Mouse (Mus musculus): ENCODE measurements around the gene Plekha5. TPM values are rescaled to one million over a fixed set of nuclear protein-coding genes. Genes with fewer than 3 reads are reported as not detected.
"Not testable (repeated sequence)": the region's sequence is repeated elsewhere in the genome, so short reads cannot be mapped to it uniquely, and the experiment has no call there.

Gene Plekha5
- polyA plus RNA-seq, 1 experiment from 2014 or later, result 45.4 TPM

DNA sequence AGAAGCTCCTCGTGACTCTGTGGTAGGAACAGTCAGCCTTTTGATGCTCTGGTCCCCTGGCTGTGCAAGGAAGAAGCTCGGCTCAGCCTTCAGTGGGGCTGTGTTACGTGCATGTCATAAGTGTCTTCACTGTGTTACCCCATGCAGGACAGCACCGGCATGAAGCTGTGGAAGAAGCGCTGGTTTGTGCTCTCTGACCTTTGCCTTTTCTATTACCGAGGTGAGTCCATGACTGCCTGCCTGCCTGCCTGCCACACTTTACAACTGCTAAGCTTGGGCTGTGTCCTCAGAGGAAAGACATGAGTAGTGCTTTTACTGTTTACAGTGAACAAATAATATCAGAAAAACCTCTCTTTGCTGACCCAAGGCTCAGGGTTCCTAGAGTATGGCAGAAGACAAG is 104.6 kb downstream of the Plekha5 start:
- Histone ChIP-seq H3K27me3 (ENCODE audit: insufficient read depth, low read length) (no peaks in the 10 kb centered on the region), H3K9me3 (ENCODE audit: low read length) (no peaks in the 10 kb centered on the region), H3K4me3 (ENCODE audit: low read length) (no peak overlapping the region), H3K36me3 (ENCODE audit: insufficient read depth, low read length) (peaks cover 27% of the 10 kb centered on the region), H3K4me1 (ENCODE audit: insufficient read depth, low read length) (no peaks in the 10 kb centered on the region), H3K9ac (replicated peaks; ENCODE audit: low read length) (no peak overlapping the region), H3K4me2 (replicated peaks; ENCODE audit: low read depth, low read length) (no peak overlapping the region), H3K27ac (ENCODE audit: low read length) (no peak overlapping the region)
- 86% methylated on average over 6 of the region's 6 CpGs for WGBS
- no peak for ATAC-seq (ENCODE audit: low FRiP score, low TSS enrichment)

DNA sequence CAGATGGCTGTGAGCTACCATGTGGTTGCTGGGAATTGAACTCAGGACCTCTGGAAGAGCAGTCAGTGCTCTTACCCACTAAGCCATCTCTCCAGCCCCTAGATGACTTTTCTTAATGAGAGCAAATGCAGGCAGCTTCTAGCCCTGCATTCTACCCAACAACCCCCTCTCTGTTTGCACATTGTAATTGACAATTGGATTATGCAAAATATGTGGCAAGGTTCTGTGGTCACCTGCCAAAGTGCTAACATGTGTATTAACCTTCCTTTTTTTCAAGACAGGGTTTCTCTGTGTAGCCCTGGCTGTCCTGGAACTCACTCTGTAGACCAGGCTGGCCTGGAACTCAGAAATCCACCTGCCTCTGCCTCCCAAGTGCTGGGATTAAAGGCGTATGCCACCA is 109.0 kb downstream of the Plekha5 start:
- not testable (repeated sequence) for H3K4me2 ChIP-seq (replicated peaks; ENCODE audit: low read depth, low read length); H3K4me1 ChIP-seq (ENCODE audit: insufficient read depth, low read length); H3K27me3 ChIP-seq (ENCODE audit: insufficient read depth, low read length); H3K9ac ChIP-seq (replicated peaks; ENCODE audit: low read length); ATAC-seq (ENCODE audit: low FRiP score, low TSS enrichment); H3K4me3 ChIP-seq (ENCODE audit: low read length); H3K9me3 ChIP-seq (ENCODE audit: low read length); H3K27ac ChIP-seq (ENCODE audit: low read length)
- 100% methylated on average over 1 of the region's 1 CpGs for WGBS
- H3K36me3 ChIP-seq (ENCODE audit: insufficient read depth, low read length), result peaks cover 42% of the 10 kb centered on the region

DNA sequence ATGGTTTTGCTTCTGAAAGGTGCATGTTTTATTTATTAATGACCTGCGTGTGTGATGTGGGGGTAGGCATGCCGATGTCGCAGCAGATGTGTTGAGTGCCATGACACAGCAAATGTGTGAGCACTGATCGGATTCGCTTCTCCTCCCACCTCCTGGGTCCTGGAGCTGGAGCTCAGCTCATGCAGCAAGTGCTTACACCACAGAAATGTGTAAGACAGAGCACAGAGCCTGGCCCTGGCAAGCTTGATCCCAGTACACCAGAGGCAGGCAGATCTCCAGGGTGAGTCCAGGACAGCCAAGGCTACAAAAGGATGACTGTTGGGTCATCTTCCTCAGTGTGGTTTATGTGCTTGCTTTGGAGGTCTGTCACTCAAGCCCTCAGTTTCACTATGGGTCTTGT is 109.8 kb downstream of the Plekha5 start:
- Histone ChIP-seq H3K4me3 (ENCODE audit: low read length) (no peak overlapping the region), H3K27ac (ENCODE audit: low read length) (no peak overlapping the region), H3K36me3 (ENCODE audit: insufficient read depth, low read length) (peaks cover 42% of the 10 kb centered on the region), H3K9ac (replicated peaks; ENCODE audit: low read length) (no peak overlapping the region), H3K4me2 (replicated peaks; ENCODE audit: low read depth, low read length) (no peak overlapping the region), H3K27me3 (ENCODE audit: insufficient read depth, low read length) (no peaks in the 10 kb centered on the region), H3K4me1 (ENCODE audit: insufficient read depth, low read length) (no peaks in the 10 kb centered on the region), H3K9me3 (ENCODE audit: low read length) (no peaks in the 10 kb centered on the region)
- 90% methylated on average over 5 of the region's 5 CpGs for WGBS
- ATAC-seq (ENCODE audit: low FRiP score, low TSS enrichment), result no peak

DNA sequence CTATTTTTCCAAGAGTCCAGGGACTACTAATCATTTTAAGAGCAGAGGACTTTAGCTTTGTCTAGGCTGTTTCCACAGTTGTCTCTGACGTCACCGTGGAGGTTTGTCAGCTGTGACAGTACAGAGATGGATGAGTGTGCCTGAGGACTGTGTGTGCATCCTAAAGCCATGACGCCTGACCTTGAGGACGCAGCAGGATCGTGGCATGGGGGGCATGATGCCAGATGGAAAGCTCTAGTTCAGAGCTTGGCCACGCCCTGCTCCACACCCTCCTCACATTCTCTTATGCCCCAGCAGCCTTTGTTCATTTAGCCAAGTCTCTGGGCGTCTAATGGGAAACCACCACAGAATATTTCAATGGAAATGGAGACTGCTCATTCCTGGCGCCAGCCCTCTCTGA is 111.7 kb downstream of the Plekha5 start:
- Histone ChIP-seq H3K9ac (replicated peaks; ENCODE audit: low read length) (no peak overlapping the region), H3K27me3 (ENCODE audit: insufficient read depth, low read length) (no peaks in the 10 kb centered on the region), H3K9me3 (ENCODE audit: low read length) (no peaks in the 10 kb centered on the region), H3K4me1 (ENCODE audit: insufficient read depth, low read length) (no peaks in the 10 kb centered on the region), H3K36me3 (ENCODE audit: insufficient read depth, low read length) (peaks cover 39% of the 10 kb centered on the region), H3K4me2 (replicated peaks; ENCODE audit: low read depth, low read length) (no peak overlapping the region), H3K27ac (ENCODE audit: low read length) (no peak overlapping the region), H3K4me3 (ENCODE audit: low read length) (no peak overlapping the region)
- ATAC-seq (ENCODE audit: low FRiP score, low TSS enrichment), result no peak
- WGBS, result 77% methylated on average over 8 of the region's 8 CpGs

DNA sequence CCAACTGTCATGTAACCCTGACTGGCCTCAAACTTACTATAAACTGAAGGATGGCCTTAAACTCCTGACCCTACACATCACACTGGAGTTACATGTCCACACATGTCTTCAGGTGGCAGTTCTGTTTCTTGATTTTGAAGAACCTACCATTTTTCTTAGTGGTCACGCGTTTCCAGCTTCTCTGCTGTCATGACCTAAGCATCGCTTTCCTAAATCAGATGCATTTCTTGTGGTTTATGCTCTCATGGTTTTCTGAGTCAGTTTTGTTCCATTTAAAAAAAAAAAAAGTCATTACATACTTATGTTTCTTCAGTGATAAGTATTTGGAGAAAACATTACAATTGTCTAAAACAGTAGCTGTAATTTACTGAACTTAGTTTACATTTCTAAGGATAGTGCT is 118.1 kb downstream of the Plekha5 start:
- H3K4me1 ChIP-seq (ENCODE audit: insufficient read depth, low read length), result peaks cover 3% of the 10 kb centered on the region; the same call in 1 of the 2 replicates
- ATAC-seq (ENCODE audit: low FRiP score, low TSS enrichment), result no peak
- H3K27ac ChIP-seq (ENCODE audit: low read length), result no peak overlapping the region
- H3K36me3 ChIP-seq (ENCODE audit: insufficient read depth, low read length), result peaks cover 27% of the 10 kb centered on the region
- H3K9me3 ChIP-seq (ENCODE audit: low read length), result no peaks in the 10 kb centered on the region
- no peak overlapping the region for H3K4me3 ChIP-seq (ENCODE audit: low read length)
- 92% methylated on average over 3 of the region's 3 CpGs for WGBS
- no peaks in the 10 kb centered on the region for H3K27me3 ChIP-seq (ENCODE audit: insufficient read depth, low read length)
- H3K9ac ChIP-seq (replicated peaks; ENCODE audit: low read length), result no peak overlapping the region
- no peak overlapping the region for H3K4me2 ChIP-seq (replicated peaks; ENCODE audit: low read depth, low read length)

DNA sequence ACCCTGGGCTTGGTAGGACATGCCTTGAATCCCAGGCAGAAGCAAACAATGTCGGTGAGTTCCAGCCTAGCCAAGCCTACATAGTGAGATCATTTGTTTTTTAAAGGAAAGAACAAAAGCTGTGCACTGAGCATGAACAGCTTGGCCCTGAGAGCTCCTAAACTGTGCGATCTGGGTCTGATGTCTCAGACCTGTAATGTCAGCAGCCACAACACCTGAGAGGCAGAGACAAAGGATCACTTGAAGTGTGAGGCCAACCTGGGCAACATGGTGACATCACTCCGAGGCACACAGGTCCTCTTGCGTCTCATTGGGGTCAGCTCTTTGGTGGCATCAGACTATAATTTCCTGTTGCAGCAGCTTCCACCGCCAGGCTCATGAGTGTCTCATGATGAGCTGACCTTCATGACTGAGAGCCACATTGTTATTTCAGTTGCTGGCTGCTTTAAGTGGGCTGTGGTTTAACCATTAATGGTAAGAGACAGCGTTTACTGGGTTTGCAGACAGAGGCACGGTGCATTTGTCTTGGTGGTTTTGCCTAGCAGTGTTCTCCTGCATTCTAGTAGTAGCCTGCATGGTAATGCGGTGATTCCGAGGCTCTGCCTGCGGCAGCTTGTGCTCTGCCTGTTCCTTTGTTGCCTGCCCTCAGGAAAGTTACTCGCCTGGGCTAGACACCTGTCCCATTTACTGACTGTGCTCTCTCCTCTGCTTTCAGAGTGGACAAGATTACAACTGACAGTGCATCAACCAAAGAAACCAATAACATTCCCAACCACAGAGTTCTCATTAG is 119.3 kb downstream of the Plekha5 start:
- no peak for ATAC-seq (ENCODE audit: low FRiP score, low TSS enrichment)
- 73% methylated on average over 11 of the region's 11 CpGs for WGBS
- H3K9ac ChIP-seq (replicated peaks; ENCODE audit: low read length), result no peak overlapping the region

DNA sequence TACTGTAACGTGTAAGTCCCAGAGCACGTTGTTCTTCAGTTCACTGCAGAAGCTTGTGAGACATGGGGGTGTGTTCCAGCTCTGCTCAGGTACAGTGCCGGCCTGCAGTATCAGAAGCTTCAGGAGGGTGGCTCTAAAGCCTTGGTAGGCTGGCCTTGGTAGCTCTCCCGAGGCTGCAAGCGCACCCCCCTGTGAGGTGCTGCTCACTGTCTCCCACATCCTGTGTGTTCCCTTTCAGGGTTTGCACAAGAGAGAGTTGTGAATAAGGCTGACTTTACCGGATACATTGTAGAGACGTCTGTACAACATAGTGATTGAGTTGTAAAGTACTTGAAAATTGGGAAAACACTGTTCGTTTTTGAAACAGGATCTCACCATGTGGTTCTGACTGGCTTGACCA is 122.2 kb downstream of the Plekha5 start:
- Histone ChIP-seq H3K27me3 (ENCODE audit: insufficient read depth, low read length) (no peaks in the 10 kb centered on the region), H3K4me1 (ENCODE audit: insufficient read depth, low read length) (peaks cover 7% of the 10 kb centered on the region; the same call in 1 of the 2 replicates), H3K9ac (replicated peaks; ENCODE audit: low read length) (no peak overlapping the region), H3K4me3 (ENCODE audit: low read length) (no peak overlapping the region), H3K4me2 (replicated peaks; ENCODE audit: low read depth, low read length) (no peak overlapping the region), H3K27ac (ENCODE audit: low read length) (no peak overlapping the region), H3K36me3 (ENCODE audit: insufficient read depth, low read length) (peaks cover 21% of the 10 kb centered on the region), H3K9me3 (ENCODE audit: low read length) (no peaks in the 10 kb centered on the region)
- 75% methylated on average over 8 of the region's 8 CpGs for WGBS
- no peak for ATAC-seq (ENCODE audit: low FRiP score, low TSS enrichment)

More for the DNA sequence above, 119.3 kb downstream of the Plekha5 start:
- Histone ChIP-seq H3K4me3 (ENCODE audit: low read length) (no peak overlapping the region), H3K9me3 (ENCODE audit: low read length) (no peaks in the 10 kb centered on the region), H3K27ac (ENCODE audit: low read length) (no peak overlapping the region), H3K36me3 (ENCODE audit: insufficient read depth, low read length) (peaks cover 29% of the 10 kb centered on the region), H3K4me2 (replicated peaks; ENCODE audit: low read depth, low read length) (no peak overlapping the region), H3K4me1 (ENCODE audit: insufficient read depth, low read length) (peaks cover 7% of the 10 kb centered on the region; the same call in 1 of the 2 replicates), H3K27me3 (ENCODE audit: insufficient read depth, low read length) (no peaks in the 10 kb centered on the region)

DNA sequence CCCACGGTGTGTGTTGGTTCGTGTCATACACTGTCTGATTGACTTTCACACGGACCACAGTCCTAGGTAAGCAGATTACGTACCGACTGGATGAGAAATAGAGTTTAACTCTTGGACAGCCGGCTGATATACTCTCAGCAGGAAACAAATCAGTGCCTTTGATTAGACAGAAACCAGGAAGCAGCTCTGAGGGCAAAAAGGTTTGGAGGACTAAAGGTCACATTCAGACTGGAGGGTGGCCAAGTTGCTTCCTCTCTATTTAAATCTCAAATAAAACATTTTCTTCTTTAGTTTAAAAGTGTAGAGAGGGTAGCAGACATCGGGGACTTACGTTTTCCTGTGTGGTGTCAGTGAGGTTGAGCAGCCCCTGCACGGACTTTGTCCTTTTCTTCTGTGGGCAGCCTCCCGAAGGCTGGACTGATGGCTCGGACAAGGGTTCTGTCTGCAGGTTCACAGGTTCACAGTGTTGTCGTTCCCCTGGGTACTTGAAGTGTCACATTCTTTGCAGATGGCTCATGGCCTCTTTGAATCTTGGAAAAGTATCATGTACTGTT is 122.9 kb downstream of the Plekha5 start:
- H3K9ac ChIP-seq (replicated peaks; ENCODE audit: low read length), result no peak overlapping the region
- peak overlapping the region; percentile 40; the same call in 1 of the 2 replicates for H3K27ac ChIP-seq (ENCODE audit: low read length)
- no peak overlapping the region for H3K4me2 ChIP-seq (replicated peaks; ENCODE audit: low read depth, low read length)
- ATAC-seq (ENCODE audit: low FRiP score, low TSS enrichment), result peak; percentile 55; the same call in 1 of the 2 replicates
- 42% methylated on average over 12 of the region's 12 CpGs for WGBS
- peaks cover 7% of the 10 kb centered on the region; the same call in 1 of the 2 replicates for H3K4me1 ChIP-seq (ENCODE audit: insufficient read depth, low read length)
- H3K36me3 ChIP-seq (ENCODE audit: insufficient read depth, low read length), result peaks cover 26% of the 10 kb centered on the region
- H3K9me3 ChIP-seq (ENCODE audit: low read length), result no peaks in the 10 kb centered on the region
- no peak overlapping the region for H3K4me3 ChIP-seq (ENCODE audit: low read length)
- no peaks in the 10 kb centered on the region for H3K27me3 ChIP-seq (ENCODE audit: insufficient read depth, low read length)

DNA sequence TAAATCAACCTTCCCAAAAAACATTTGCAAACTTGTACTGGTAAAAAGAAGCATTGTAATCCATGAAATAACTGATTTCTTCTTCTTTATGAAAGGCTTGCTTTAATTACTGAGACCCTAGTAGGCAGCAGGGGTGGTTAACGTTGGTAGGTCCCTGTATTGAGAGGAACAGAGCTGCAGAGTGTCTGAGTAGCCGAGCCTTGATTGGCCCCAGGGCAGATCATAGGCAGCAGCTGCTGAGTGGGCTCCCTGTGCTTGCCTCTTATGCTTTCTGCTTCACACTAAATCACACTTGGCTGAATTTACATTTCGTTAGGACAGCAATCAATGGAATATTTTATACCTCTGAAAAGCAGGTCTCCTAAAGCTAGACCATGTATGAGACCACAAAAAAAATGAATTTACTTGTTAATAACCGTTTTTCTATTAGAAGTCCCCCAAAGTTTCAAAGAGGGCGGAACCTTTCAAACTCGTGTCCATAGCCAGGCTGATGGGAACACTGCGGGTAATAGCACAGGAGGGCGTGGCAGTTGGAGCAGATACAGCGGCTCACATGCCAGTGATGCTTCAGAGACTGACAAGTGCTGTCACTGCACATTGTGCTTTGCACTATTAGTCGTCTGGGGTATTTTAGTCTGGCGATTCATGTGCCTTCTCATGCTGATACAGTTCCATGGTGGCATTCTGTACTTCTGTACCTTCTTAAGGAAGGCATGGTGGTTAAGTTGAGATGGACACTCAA is 123.5 kb downstream of the Plekha5 start:
- Histone ChIP-seq H3K9ac (replicated peaks; ENCODE audit: low read length) (no peak overlapping the region), H3K4me1 (ENCODE audit: insufficient read depth, low read length) (peaks cover 7% of the 10 kb centered on the region; the same call in 1 of the 2 replicates), H3K27ac (ENCODE audit: low read length) (no peak overlapping the region; the same call in 1 of the 2 replicates), H3K4me3 (ENCODE audit: low read length) (no peak overlapping the region), H3K4me2 (replicated peaks; ENCODE audit: low read depth, low read length) (no peak overlapping the region), H3K27me3 (ENCODE audit: insufficient read depth, low read length) (no peaks in the 10 kb centered on the region), H3K9me3 (ENCODE audit: low read length) (no peaks in the 10 kb centered on the region), H3K36me3 (ENCODE audit: insufficient read depth, low read length) (peaks cover 31% of the 10 kb centered on the region)
- ATAC-seq (ENCODE audit: low FRiP score, low TSS enrichment), result no peak
- WGBS, result 72% methylated on average over 11 of the region's 11 CpGs

Measured in kidney, embryonic 16.5 days (tissue).